Mouse (Mus musculus) induced T-regulatory cell, adult 2 months (primary cell): Measurements from ENCODE around the gene Prss29.

Experiments used
- DNase-seq: peaks from one replicate; pipeline ENCODE4 v3.0.0-alpha.2; 2012; ENCODE audit warnings: low read depth

Prss29 gene

DNA sequence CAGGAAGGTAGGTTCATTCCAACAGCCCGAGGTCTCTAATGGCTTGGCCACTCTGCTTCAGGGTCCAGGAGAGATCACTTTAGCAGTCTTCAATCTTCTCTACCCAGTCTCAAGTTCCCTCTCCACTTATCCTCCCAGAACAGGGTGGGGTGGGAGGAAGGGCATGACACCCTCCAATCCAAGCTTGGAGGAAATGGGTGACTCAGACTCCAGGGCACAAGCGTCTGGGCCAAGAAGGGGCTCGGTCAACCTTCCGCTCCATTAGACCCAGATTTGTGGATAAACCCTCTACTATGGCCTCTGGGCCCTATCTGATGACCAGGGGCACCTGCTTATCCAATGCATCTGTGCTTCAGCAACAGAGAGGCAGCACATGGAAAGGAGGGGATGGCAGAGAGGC, 27.0 kb downstream of the Prss29 start, which contains the start of gene Tpsab1:
Gene Tpsab1, minus strand, starts transcription at position 101 of the 400 bp plus-strand sequence.
- no peak for DNase-seq

GRCm38 (mm10) chr17:25361291-25361690, 42.8 kb downstream of the Prss29 start:
- no peak for DNase-seq

GRCm38 (mm10) chr17:25363726-25364125, 45.3 kb downstream of the Prss29 start:
- DNase-seq = peak; percentile 52

DNA sequence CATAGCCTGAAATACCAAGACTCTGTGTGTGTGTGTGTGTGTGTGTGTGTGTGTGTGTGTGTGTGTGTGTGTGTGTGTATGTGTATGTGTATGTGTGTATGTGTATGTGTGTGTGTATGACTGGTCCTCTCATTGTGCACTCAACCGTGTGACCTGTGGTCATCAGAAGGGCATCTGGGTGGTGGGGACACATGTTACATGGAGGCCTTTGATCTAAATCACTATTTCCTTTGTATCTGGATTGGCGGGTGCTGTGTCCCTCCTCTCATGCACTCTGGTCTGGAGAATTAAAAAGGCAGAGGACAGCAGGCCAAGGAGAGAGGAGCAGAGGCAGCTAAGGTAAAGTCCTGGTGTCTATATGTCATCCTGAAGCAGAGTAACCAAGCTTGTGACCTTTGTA, 47.6 kb downstream of the Prss29 start, which contains the start of gene Tpsb2:
Gene Tpsb2, plus strand, starts transcription at position 301 of the 400 bp plus-strand sequence.
- DNase-seq = no peak

GRCm38 (mm10) chr17:25368973-25369372, 50.5 kb downstream of the Prss29 start, which contains the start of gene Tpsg1:
Gene Tpsg1, plus strand, starts transcription at chr17:25369273.
- DNase-seq = no peak
